Mouse (Mus musculus) limb, embryonic 13.5 days (tissue): ENCODE data around the gene Hspb8. TPM values are rescaled to one million over a fixed set of nuclear protein-coding genes. Genes with fewer than 3 reads are reported as not detected.
"Not testable (repeated sequence)": the region's sequence is repeated elsewhere in the genome, so short reads cannot be mapped to it uniquely, and the experiment has no call there.

Experiments used
- ATAC-seq: fragments of 200-750 bp; cut with Nextera tagmentation; 2 replicates; pipeline ENCODE4 v1.8.0; 2017; ENCODE audit warnings: low read depth, moderate number of reproducible peaks, moderate TSS enrichment; ENCODE audit not compliant: low FRiP score
- H3K27ac ChIP-seq: fragments of 300-500 bp; sonication (generic); 2 replicates; pipeline ENCODE4 v1.5.1; 2015; ENCODE audit warnings: inconsistent platforms, mild to moderate bottlenecking, moderate library complexity
- H3K27me3 ChIP-seq: fragments of 300-500 bp; sonication (generic); 2 replicates; pipeline ENCODE4 v1.6.1; 2015; ENCODE audit warnings: mild to moderate bottlenecking, inconsistent platforms
- H3K36me3 ChIP-seq: fragments of 300-500 bp; sonication (generic); 2 replicates; pipeline ENCODE4 v1.6.1; 2015; ENCODE audit warnings: inconsistent platforms, mild to moderate bottlenecking, moderate library complexity
- H3K4me1 ChIP-seq: fragments of 300-500 bp; sonication (generic); 2 replicates; pipeline ENCODE4 v1.6.1; 2015; ENCODE audit warnings: inconsistent platforms
- H3K4me2 ChIP-seq: fragments of 300-500 bp; sonication (generic); replicated peaks from 2 replicates; pipeline ENCODE4 v1.6.1; 2015; ENCODE audit warnings: inconsistent platforms, mild to moderate bottlenecking, moderate library complexity
- H3K4me3 ChIP-seq: fragments of 300-500 bp; sonication (generic); 2 replicates; pipeline ENCODE4 v1.5.1; 2015; ENCODE audit warnings: moderate library complexity, mild to moderate bottlenecking, inconsistent platforms
- H3K9ac ChIP-seq: fragments of 300-500 bp; sonication (generic); 2 replicates; pipeline ENCODE4 v1.6.1; 2015; ENCODE audit warnings: mild to moderate bottlenecking, inconsistent platforms
- H3K9me3 ChIP-seq: fragments of 300-500 bp; sonication (generic); 2 replicates; pipeline ENCODE4 v1.6.1; 2016; ENCODE audit warnings: inconsistent platforms
- WGBS: fragments of 180-500 bp; shearing (Covaris S2); methylation state at CpG from one replicate; pipeline ENCODE4 v1.1.7; 2015; 5-methylcytosine and 5-hydroxymethylcytosine counted together
- polyA plus RNA-seq: library from polyadenylated mRNA; unstranded; fragments of >200 nt; fragmentation: Nextera tagmentation; extraction: Ambion mirVana; gene quantifications from 2 replicates; pipeline ENCODE4 v1.2.1, GENCODE M21; 2015

Gene Hspb8
- polyA plus RNA-seq, 1 experiment from 2014 or later: 13.5 TPM

GRCm38 (mm10) chr5:116404063-116404462 lies 18.6 kb downstream of the Hspb8 start:
- H3K9me3 ChIP-seq: no peaks in the 10 kb centered on the region
- H3K36me3 ChIP-seq: no peaks in the 10 kb centered on the region
- no peak overlapping the region for H3K4me3 ChIP-seq
- no peak overlapping the region for H3K9ac ChIP-seq
- no peaks in the 10 kb centered on the region for H3K27me3 ChIP-seq
- H3K4me1 ChIP-seq: 0 out of 2 replicates have a peak, but pooled peaks cover 3% of the 10 kb centered on the region
- H3K4me2 ChIP-seq: no peak overlapping the region
- 86% methylated on average over 2 of the region's 2 CpGs for WGBS
- ATAC-seq: no peak
- no peak overlapping the region for H3K27ac ChIP-seq

DNA sequence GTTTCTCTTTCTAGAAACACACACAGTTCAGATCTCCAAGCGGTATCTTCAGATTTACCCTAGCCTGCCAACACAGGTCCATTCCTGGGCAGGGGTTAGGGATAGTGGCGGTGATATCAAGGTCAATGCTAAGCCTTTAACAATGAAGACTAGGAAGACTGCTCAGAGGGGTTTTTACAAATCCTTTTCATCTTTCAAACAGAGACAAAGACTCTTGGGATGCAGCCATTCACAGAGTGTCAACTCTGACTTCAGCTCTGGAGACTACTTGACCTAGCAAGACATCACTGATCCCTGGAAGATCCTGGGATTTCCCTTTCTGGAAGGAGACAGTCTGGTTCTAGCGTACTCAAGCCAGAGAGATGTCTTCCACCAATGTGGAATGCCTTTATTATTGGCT lies 21.9 kb downstream of the Hspb8 start:
- 93% methylated on average over 3 of the region's 3 CpGs for WGBS
- ATAC-seq: no peak

GRCm38 (mm10) chr5:116400042-116400730 lies 22.5 kb downstream of the Hspb8 start:
- no peak overlapping the region for H3K27ac ChIP-seq
- H3K36me3 ChIP-seq: no peaks in the 10 kb centered on the region
- no peaks in the 10 kb centered on the region for H3K4me1 ChIP-seq
- no peak overlapping the region for H3K4me2 ChIP-seq
- 65% methylated on average over 8 of the region's 8 CpGs for WGBS
- H3K9me3 ChIP-seq: no peaks in the 10 kb centered on the region
- no peak for ATAC-seq
- H3K9ac ChIP-seq: no peak overlapping the region
- no peaks in the 10 kb centered on the region for H3K27me3 ChIP-seq
- H3K4me3 ChIP-seq: no peak overlapping the region

More for the DNA sequence above, 21.9 kb downstream of the Hspb8 start:
- H3K9ac ChIP-seq: no peak overlapping the region
- H3K27me3 ChIP-seq: no peaks in the 10 kb centered on the region
- H3K4me3 ChIP-seq: no peak overlapping the region
- no peak overlapping the region for H3K4me2 ChIP-seq
- no peaks in the 10 kb centered on the region for H3K36me3 ChIP-seq
- no peak overlapping the region for H3K27ac ChIP-seq
- H3K4me1 ChIP-seq: no peaks in the 10 kb centered on the region
- H3K9me3 ChIP-seq: no peaks in the 10 kb centered on the region

DNA sequence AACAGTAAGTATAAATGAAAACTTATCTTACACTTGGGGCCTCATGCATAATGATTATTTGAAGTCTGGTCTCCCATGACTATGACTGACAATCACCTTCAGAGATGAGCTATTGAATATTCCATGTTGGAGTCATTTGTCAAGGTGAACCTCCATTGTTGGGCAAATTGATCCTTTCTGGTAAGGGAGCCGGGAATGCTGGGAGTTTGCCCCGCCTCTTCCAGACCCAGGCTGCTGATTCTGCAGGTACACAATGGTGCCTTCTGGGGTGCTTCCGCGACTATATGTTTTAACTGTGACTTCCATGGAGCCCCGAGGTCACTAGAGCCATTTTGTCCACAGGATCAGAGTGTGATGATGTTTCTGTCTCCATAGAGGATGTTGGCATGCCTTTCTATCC lies 26.6 kb downstream of the Hspb8 start:
- H3K4me1 ChIP-seq: no peaks in the 10 kb centered on the region

DNA sequence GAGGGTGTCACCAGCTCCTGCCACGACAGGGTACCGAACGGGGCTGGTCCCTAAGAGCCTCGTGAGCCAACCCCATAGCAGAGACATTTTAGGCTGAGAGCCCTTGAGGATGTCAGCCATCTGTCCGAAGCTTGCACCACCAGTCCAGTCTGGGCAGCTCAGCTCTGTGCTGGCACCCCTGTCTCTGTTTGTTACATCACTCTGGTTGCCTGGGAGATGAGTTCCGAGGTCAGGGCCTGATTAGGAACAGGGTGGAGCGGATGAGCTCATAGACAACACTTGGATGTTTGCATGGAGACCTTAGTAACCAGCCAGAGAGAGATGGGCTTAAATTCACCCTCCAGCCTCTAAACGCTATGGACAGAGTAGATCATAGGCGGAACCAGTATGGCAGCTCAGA lies 30.1 kb downstream of the Hspb8 start:
- no peak overlapping the region for H3K27ac ChIP-seq
- H3K4me1 ChIP-seq: peaks cover 9% of the 10 kb centered on the region; the same call in 1 of the 2 replicates
- no peaks in the 10 kb centered on the region for H3K27me3 ChIP-seq
- no peaks in the 10 kb centered on the region for H3K9me3 ChIP-seq
- no peak overlapping the region for H3K4me2 ChIP-seq
- no peak overlapping the region for H3K4me3 ChIP-seq
- no peak for ATAC-seq
- WGBS: 88% methylated on average over 9 of the region's 9 CpGs
- no peaks in the 10 kb centered on the region for H3K36me3 ChIP-seq
- no peak overlapping the region for H3K9ac ChIP-seq

More for the DNA sequence above, 26.6 kb downstream of the Hspb8 start:
- H3K27me3 ChIP-seq: no peaks in the 10 kb centered on the region
- H3K4me3 ChIP-seq: no peak overlapping the region
- no peak for ATAC-seq
- WGBS: 80% methylated on average over 5 of the region's 5 CpGs
- no peaks in the 10 kb centered on the region for H3K36me3 ChIP-seq
- H3K27ac ChIP-seq: no peak overlapping the region
- no peak overlapping the region for H3K4me2 ChIP-seq
- H3K9ac ChIP-seq: no peak overlapping the region
- H3K9me3 ChIP-seq: no peaks in the 10 kb centered on the region

- WGBS: 62% methylated on average over 15 of the region's 15 CpGs
- no peak; the same call in 1 of the 2 replicates for ATAC-seq
- Histone ChIP-seq H3K9ac (no peak overlapping the region), H3K4me3 (no peak overlapping the region), H3K27me3 (no peaks in the 10 kb centered on the region), H3K4me1 (peaks cover 9% of the 10 kb centered on the region; the same call in 1 of the 2 replicates), H3K4me2 (no peak overlapping the region), H3K9me3 (no peaks in the 10 kb centered on the region), H3K36me3 (no peaks in the 10 kb centered on the region), H3K27ac (no peak overlapping the region)
Observed at GRCm38 (mm10) chr5:116389856-116390542, 32.7 kb downstream of the Hspb8 start.

GRCm38 (mm10) chr5:116389321-116389720 lies 33.3 kb downstream of the Hspb8 start:
- no peaks in the 10 kb centered on the region for H3K36me3 ChIP-seq
- H3K27me3 ChIP-seq: no peaks in the 10 kb centered on the region
- no peak overlapping the region for H3K9ac ChIP-seq
- ATAC-seq: no peak
- no peak overlapping the region for H3K27ac ChIP-seq
- H3K4me1 ChIP-seq: peaks cover 9% of the 10 kb centered on the region; the same call in 1 of the 2 replicates
- H3K4me2 ChIP-seq: no peak overlapping the region
- no peak overlapping the region for H3K4me3 ChIP-seq
- H3K9me3 ChIP-seq: no peaks in the 10 kb centered on the region
- WGBS: 82% methylated on average over 4 of the region's 4 CpGs

DNA sequence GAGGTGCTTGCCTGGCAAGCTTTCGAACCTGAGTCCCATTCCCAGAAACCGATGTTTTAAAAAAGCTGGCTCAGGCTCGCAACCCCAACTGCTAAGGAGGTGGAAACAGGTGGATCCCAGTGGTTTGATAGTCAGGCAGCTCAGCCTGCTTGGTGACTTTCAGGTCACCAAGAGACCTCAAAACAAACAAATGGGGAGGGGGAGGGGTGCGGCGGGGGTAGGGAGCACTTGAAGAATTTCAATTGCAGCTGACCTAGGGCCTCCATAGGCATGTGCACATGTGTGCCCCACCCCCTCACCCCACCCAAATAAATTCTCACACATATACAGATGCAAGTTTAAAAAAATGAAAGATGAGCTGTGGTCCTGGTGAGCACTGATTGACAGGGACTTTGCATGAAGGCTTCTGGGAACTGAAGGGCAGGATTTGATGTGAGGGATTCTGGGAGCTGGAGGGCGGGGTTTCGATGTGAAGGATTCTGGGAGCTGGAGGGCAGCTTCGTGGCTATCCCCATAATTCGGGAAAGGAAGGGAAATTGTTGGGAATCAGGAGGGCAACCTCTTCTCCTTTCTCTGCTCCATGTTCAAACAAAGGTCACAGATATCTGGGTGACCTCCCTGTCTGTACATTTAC lies 35.2 kb downstream of the Hspb8 start:
- H3K9ac ChIP-seq: no peak overlapping the region
- no peak overlapping the region for H3K4me2 ChIP-seq
- no peak overlapping the region for H3K4me3 ChIP-seq
- no peaks in the 10 kb centered on the region for H3K27me3 ChIP-seq
- no peak overlapping the region for H3K27ac ChIP-seq
- no peaks in the 10 kb centered on the region for H3K9me3 ChIP-seq
- WGBS: 80% methylated on average over 9 of the region's 9 CpGs
- ATAC-seq: no peak
- H3K4me1 ChIP-seq: peaks cover 9% of the 10 kb centered on the region; the same call in 1 of the 2 replicates
- no peaks in the 10 kb centered on the region for H3K36me3 ChIP-seq

DNA sequence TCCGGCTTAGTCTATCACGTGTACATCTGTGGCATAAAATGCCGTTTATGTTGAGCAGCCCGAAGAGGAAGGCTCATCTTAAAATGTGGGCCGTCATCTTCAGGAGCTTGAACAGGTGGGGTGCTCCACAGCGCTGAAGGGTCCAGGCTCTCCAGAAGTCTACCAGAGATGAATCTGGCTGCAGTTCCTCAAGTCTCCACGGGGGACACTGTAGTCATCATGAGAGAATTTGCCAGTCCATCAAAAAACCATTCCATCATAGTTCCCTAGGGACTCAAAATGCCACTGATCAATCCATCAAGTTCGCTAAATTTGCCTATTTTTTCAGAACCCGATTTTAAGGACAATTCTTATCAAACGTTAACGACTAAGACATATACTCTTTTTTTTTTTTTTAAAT lies 36.6 kb downstream of the Hspb8 start:
- Histone ChIP-seq H3K4me3 (no peak overlapping the region), H3K27me3 (no peaks in the 10 kb centered on the region), H3K9me3 (no peaks in the 10 kb centered on the region), H3K9ac (no peak overlapping the region), H3K4me2 (no peak overlapping the region), H3K27ac (no peak overlapping the region), H3K4me1 (peaks cover 11% of the 10 kb centered on the region; the same call in 1 of the 2 replicates), H3K36me3 (no peaks in the 10 kb centered on the region)
- WGBS: 41% methylated on average over 11 of the region's 11 CpGs
- no peak for ATAC-seq

DNA sequence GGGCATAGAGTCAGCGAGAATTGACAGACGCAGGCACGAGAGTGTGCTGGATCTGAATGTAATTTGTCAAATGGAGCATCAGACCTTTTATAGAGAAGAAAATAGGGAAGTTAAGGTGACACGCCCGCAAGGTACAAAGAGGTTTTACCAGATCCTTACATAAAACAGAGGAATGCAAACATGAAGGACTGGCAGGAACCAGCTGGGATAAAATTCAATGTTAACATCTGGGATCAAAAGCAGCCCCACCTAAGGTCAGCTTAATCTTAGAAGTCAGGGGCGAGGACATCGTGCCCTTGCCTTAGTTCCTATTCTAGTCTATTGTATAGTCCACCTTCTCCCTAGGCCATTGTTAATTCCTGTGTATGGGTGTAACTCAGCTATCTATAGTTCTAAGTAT lies 40.0 kb downstream of the Hspb8 start:
- not testable (repeated sequence) for H3K4me3 ChIP-seq, H3K27me3 ChIP-seq, H3K27ac ChIP-seq, ATAC-seq, H3K9me3 ChIP-seq, H3K4me2 ChIP-seq, H3K36me3 ChIP-seq, H3K9ac ChIP-seq
- 85% methylated on average over 7 of the region's 7 CpGs for WGBS
- peaks cover 28% of the 10 kb centered on the region for H3K4me1 ChIP-seq

DNA sequence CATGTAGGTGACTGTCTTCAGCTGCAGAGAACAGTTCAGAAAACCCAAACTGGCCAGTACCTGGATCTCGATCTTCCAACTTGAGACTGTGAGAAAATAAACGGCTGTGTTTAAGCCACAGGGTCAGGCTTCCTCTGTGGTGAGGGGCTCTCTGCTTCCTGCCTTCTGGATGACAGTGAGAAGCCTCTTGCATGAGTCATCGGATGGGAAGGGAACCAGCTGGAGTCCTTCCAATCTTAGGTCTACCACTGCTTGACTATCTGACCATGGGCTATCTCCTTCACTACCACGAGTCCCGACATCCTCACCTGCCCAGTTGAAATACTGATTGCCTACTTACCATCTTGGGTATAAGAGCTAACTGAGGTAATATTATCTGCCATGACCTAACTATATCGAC lies 40.9 kb downstream of the Hspb8 start:
- H3K27me3 ChIP-seq: peaks cover 4% of the 10 kb centered on the region; the same call in 1 of the 2 replicates
- peaks cover 28% of the 10 kb centered on the region for H3K4me1 ChIP-seq
- no peak overlapping the region for H3K9ac ChIP-seq
- ATAC-seq: no peak
- WGBS: 88% methylated on average over 6 of the region's 6 CpGs
- no peak overlapping the region for H3K27ac ChIP-seq
- H3K36me3 ChIP-seq: no peaks in the 10 kb centered on the region
- H3K4me2 ChIP-seq: no peak overlapping the region
- H3K9me3 ChIP-seq: no peaks in the 10 kb centered on the region
- no peak overlapping the region for H3K4me3 ChIP-seq

DNA sequence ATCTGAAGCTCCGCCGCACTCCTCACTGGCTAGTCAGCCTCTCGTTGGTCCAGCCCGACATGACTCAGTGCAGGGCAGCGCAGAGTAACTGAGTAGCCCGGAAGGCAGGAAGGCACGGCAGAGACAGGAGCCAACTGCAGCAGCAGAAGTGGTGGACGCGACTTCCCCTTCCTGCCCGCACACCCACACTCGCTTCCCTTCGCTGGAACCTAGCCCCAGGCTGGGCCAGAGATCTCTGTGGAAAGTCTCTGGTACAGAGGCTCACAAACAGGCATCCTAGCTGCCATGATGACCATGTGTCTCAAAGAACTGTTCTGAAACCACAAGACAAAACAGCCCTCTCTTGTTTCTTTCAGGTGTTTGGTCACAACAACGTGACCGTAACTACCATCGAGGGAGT lies 41.4 kb downstream of the Hspb8 start:
- H3K4me1 ChIP-seq: peaks cover 28% of the 10 kb centered on the region
- H3K27me3 ChIP-seq: peaks cover 4% of the 10 kb centered on the region; the same call in 1 of the 2 replicates
- ATAC-seq: no peak
- no peaks in the 10 kb centered on the region for H3K9me3 ChIP-seq
- WGBS: 78% methylated on average over 15 of the region's 15 CpGs
- no peak overlapping the region for H3K27ac ChIP-seq
- no peak overlapping the region for H3K9ac ChIP-seq
- no peak overlapping the region for H3K4me3 ChIP-seq
- no peak overlapping the region for H3K4me2 ChIP-seq
- H3K36me3 ChIP-seq: no peaks in the 10 kb centered on the region
